Mouse (Mus musculus) hindbrain, postnatal 0 days (tissue): ENCODE data around the gene Tubg2. TPM values are rescaled to one million over a fixed set of nuclear protein-coding genes. Genes with fewer than 3 reads are reported as not detected.
A peak's percentile ranks its signal among the peaks of the same experiment; 100 is the strongest.

Experiments used
- ATAC-seq: fragments of 200-750 bp; cut with Nextera tagmentation; 2 replicates; pipeline ENCODE4 v1.8.0; 2017; ENCODE audit warnings: mild to moderate bottlenecking, moderate TSS enrichment, moderate library complexity
- DNase-seq: peaks from one replicate; pipeline ENCODE4 v3.0.0-alpha.2; 2015; ENCODE audit warnings: low spot score
- H3K27ac ChIP-seq: fragments of 300-500 bp; sonication (generic); 2 replicates; pipeline ENCODE4 v1.5.1; 2014; ENCODE audit warnings: mild to moderate bottlenecking
- H3K27me3 ChIP-seq: fragments of 300-500 bp; sonication (generic); 2 replicates; pipeline ENCODE4 v1.6.1; 2014; ENCODE audit warnings: low read length, mixed read lengths; ENCODE audit not compliant: insufficient read depth
- H3K36me3 ChIP-seq: fragments of 300-500 bp; sonication (generic); 2 replicates; pipeline ENCODE4 v1.6.1; 2014; ENCODE audit warnings: low read length, mixed read lengths; ENCODE audit not compliant: insufficient read depth
- H3K4me1 ChIP-seq: fragments of 300-500 bp; sonication (generic); 2 replicates; pipeline ENCODE4 v1.6.1; 2014; ENCODE audit warnings: antibody characterized with exemption, low read length, mixed read lengths; ENCODE audit not compliant: insufficient read depth
- H3K4me2 ChIP-seq: fragments of 300-500 bp; sonication (generic); 2 replicates; pipeline ENCODE4 v1.6.1; 2014; ENCODE audit warnings: low read depth, mild to moderate bottlenecking, low read length, moderate library complexity, mixed read lengths
- H3K4me3 ChIP-seq: fragments of 300-500 bp; sonication (generic); 2 replicates; pipeline ENCODE4 v1.5.1; 2014; ENCODE audit warnings: low read length
- H3K9ac ChIP-seq: fragments of 300-500 bp; sonication (generic); replicated peaks from 2 replicates; pipeline ENCODE4 v1.6.1; 2014; ENCODE audit warnings: mild to moderate bottlenecking, low read length, moderate library complexity, mixed read lengths
- H3K9me3 ChIP-seq: fragments of 300-500 bp; sonication (generic); 2 replicates; pipeline ENCODE4 v1.6.1; 2016; ENCODE audit warnings: low read length, mixed read lengths
- CTCF ChIP-seq: IDR thresholded peaks from 2 replicates; pipeline ENCODE4 v1.5.1; 2016; ENCODE audit warnings: antibody characterized with exemption, control low read depth, low read depth
- WGBS: fragments of 180-500 bp; shearing (Covaris S2); extraction: QIAGEN DNeasy Blood & Tissue Kit; methylation state at CpG from one replicate; pipeline ENCODE4 v1.1.7; 2014; 5-methylcytosine and 5-hydroxymethylcytosine counted together
- microRNA-seq, 2 experiments: library from miRNA; unstranded; fragments of <30 nt; microRNA quantifications; one replicate each; pipeline ENCODE4; 2016
- polyA plus RNA-seq: library from polyadenylated mRNA; unstranded; fragments of >200 nt; fragmentation: Nextera tagmentation; extraction: Ambion mirVana; gene quantifications from 2 replicates; pipeline ENCODE4 v1.2.1, GENCODE M21; 2015
- total RNA-seq: library from RNA; depleted of rRNA; stranded (reverse); fragments of >200 nt; gene quantifications from 2 replicates; pipeline ENCODE4 v1.2.3, GENCODE M21; 2014; rRNA removed

Gene Tubg2
- total and polyA plus RNA-seq, 2 experiments from 2014 or later = 29.7 to 62.8 TPM

- peaks cover 1% of the 10 kb centered on the region; the same call in 1 of the 2 replicates for H3K4me1 ChIP-seq
- no peaks in the 10 kb centered on the region for H3K9me3 ChIP-seq
- no peak for TF ChIP-seq CTCF
- DNase-seq (no peak), ATAC-seq (no peak)
- peaks cover 31% of the 10 kb centered on the region for H3K36me3 ChIP-seq
- no peak overlapping the region for H3K9ac ChIP-seq
- 95% methylated on average over 1 of the region's 1 CpGs for WGBS
- H3K27me3 ChIP-seq = no peaks in the 10 kb centered on the region
- no peak overlapping the region for H3K4me2 ChIP-seq
- H3K4me3 ChIP-seq = no peak overlapping the region
- H3K27ac ChIP-seq = no peak overlapping the region
These were observed 39.4 kb downstream of the Tubg2 start for GRCm38 (mm10) chr11:101195101-101195500.

DNA sequence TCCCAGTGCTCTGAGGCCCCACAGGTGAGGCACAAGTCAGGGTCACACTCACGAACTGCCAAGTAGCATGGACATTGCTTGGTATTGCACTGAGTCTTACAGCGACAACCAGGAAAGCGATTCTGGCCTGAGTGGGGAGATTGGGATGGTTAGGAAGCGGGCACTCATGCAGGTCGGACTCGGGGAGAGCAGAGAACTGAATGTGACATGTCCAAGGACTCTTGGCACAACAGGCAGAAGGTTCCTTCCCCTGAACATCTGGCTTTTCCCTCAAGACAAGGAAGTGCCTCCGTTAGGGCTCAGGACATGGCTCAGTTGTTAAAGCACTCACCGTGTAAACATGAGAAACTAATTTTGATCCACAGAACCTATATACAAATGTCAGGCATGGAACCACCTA is 39.9 kb downstream of the Tubg2 start:
- TF ChIP-seq CTCF = no peak
- H3K27ac ChIP-seq = no peak overlapping the region
- ATAC-seq (no peak), DNase-seq (no peak)
- no peaks in the 10 kb centered on the region for H3K9me3 ChIP-seq
- no peak overlapping the region for H3K4me2 ChIP-seq
- H3K4me1 ChIP-seq = no peaks in the 10 kb centered on the region
- peaks cover 34% of the 10 kb centered on the region for H3K36me3 ChIP-seq
- H3K9ac ChIP-seq = no peak overlapping the region
- no peak overlapping the region for H3K4me3 ChIP-seq
- WGBS = 86% methylated on average over 8 of the region's 8 CpGs
- no peaks in the 10 kb centered on the region for H3K27me3 ChIP-seq

DNA sequence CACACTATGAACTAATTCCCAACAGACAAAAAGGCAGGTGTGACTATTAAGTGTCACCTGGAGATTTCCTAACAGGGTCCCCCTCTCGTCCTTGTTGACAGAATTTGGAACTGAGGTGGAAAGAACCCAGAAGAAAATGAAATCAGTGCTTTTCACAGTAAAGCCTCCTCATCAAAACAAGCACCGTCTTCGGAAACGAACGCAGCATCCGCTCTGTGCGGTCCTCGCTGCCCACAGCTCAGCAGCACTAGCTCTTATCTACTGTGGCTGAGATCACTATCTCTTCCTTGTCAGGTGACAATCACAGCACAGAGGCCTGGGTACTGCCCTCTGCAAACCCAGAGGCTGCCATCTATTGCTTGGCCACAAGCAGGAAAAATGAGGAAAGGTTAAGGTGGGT is 40.5 kb downstream of the Tubg2 start:
- H3K9ac ChIP-seq = no peak overlapping the region
- no peak for ATAC-seq
- no peak for TF ChIP-seq CTCF
- no peaks in the 10 kb centered on the region for H3K4me1 ChIP-seq
- WGBS = 95% methylated on average over 8 of the region's 8 CpGs
- no peak for DNase-seq
- no peaks in the 10 kb centered on the region for H3K27me3 ChIP-seq
- H3K9me3 ChIP-seq = no peaks in the 10 kb centered on the region
- no peak overlapping the region for H3K4me2 ChIP-seq
- H3K36me3 ChIP-seq = peaks cover 34% of the 10 kb centered on the region
- H3K4me3 ChIP-seq = no peak overlapping the region
- no peak overlapping the region for H3K27ac ChIP-seq

GRCm38 (mm10) chr11:101199555-101199954 is 43.8 kb downstream of the Tubg2 start:
- ATAC-seq (no peak), DNase-seq (no peak)
- Histone ChIP-seq H3K4me2 (no peak overlapping the region), H3K36me3 (peaks cover 40% of the 10 kb centered on the region), H3K9ac (no peak overlapping the region), H3K4me1 (no peaks in the 10 kb centered on the region), H3K27me3 (no peaks in the 10 kb centered on the region), H3K9me3 (no peaks in the 10 kb centered on the region), H3K4me3 (no peak overlapping the region), H3K27ac (no peak overlapping the region)
- WGBS = 93% methylated on average over 3 of the region's 3 CpGs
- TF ChIP-seq CTCF = no peak

DNA sequence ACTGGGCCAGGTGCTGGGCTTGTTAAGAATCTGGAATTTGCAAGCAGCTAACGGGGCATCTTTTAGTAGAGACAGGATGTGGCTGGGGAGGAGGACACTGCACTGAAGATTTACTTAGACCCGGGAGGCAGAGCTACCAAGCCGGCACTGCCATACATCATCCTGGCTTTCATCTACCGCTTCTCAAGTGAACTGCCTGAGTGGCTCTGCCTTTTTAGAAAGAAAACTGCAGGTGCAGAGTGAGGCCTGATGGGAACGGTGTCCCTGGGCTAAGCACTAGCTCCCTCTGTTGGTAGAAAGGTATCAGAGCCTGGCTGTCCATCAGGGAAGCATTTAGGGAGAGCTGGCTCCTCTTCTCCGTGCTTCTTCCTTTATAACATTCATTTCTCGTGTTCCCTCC is 45.3 kb downstream of the Tubg2 start:
- no peaks in the 10 kb centered on the region for H3K27me3 ChIP-seq
- TF ChIP-seq CTCF = peak; percentile 91
- H3K9ac ChIP-seq = no peak overlapping the region
- ATAC-seq (peak; percentile 70), DNase-seq (peak; percentile 84)
- no peak overlapping the region for H3K27ac ChIP-seq
- H3K9me3 ChIP-seq = no peaks in the 10 kb centered on the region
- WGBS = 17% methylated on average over 7 of the region's 7 CpGs
- no peaks in the 10 kb centered on the region for H3K4me1 ChIP-seq
- H3K36me3 ChIP-seq = peaks cover 40% of the 10 kb centered on the region
- no peak overlapping the region for H3K4me3 ChIP-seq
- no peak overlapping the region for H3K4me2 ChIP-seq

Small RNA genes within 50 kb of the gene (microRNA-seq; reads per million reads assigned to microRNA genes)
- 0 reads per million in 2 experiments for gene Gm27626

Other genes with a start within 250 kb of the Tubg2 start
- 49.7 and 56.2 TPM in 2 replicates for gene Stat3, start 216.4 kb upstream of the Tubg2 start, total RNA-seq
- gene Stat3, start 216.4 kb upstream of the Tubg2 start, polyA plus RNA-seq = 41.4 and 43.4 TPM in 2 replicates
- 19.7 and 26.3 TPM in 2 replicates for gene Cavin1, start 185.0 kb upstream of the Tubg2 start, total RNA-seq
- 48.6 and 50.2 TPM in 2 replicates for gene Cavin1, start 185.0 kb upstream of the Tubg2 start, polyA plus RNA-seq
- 213 and 222 TPM in 2 replicates for gene Atp6v0a1, start 146.5 kb upstream of the Tubg2 start, total RNA-seq
- 162 and 181 TPM in 2 replicates for gene Atp6v0a1, start 146.5 kb upstream of the Tubg2 start, polyA plus RNA-seq
- 23.1 and 23.8 TPM in 2 replicates for gene Naglu, start 85.9 kb upstream of the Tubg2 start, total RNA-seq
- gene Naglu, start 85.9 kb upstream of the Tubg2 start, polyA plus RNA-seq = 15.3 and 17.0 TPM in 2 replicates
- 0.16 and 0.22 TPM in 2 replicates for gene Hsd17b1, start 77.5 kb upstream of the Tubg2 start, total RNA-seq
- gene Hsd17b1, start 77.5 kb upstream of the Tubg2 start, polyA plus RNA-seq = not detected in 2 replicates
- gene Coasy, start 73.3 kb upstream of the Tubg2 start, total RNA-seq = 45.7 and 53.2 TPM in 2 replicates
- 34.5 and 35.1 TPM in 2 replicates for gene Coasy, start 73.3 kb upstream of the Tubg2 start, polyA plus RNA-seq
- 42.2 and 75.2 TPM in 2 replicates for gene Mlx, start 68.6 kb upstream of the Tubg2 start, total RNA-seq
- gene Mlx, start 68.6 kb upstream of the Tubg2 start, polyA plus RNA-seq = 58.3 and 61.0 TPM in 2 replicates
- gene Psmc3ip, start 60.5 kb upstream of the Tubg2 start, total RNA-seq = 2.9 and 5.5 TPM in 2 replicates
- 16.3 and 17.5 TPM in 2 replicates for gene Psmc3ip, start 60.5 kb upstream of the Tubg2 start, polyA plus RNA-seq
- gene Retreg3, start 36.0 kb upstream of the Tubg2 start, total RNA-seq = 56.8 and 68.4 TPM in 2 replicates
- 23.4 and 24.7 TPM in 2 replicates for gene Retreg3, start 36.0 kb upstream of the Tubg2 start, polyA plus RNA-seq
- 59.3 and 68.3 TPM in 2 replicates for gene Tubg1, start 36.0 kb upstream of the Tubg2 start, total RNA-seq
- gene Tubg1, start 36.0 kb upstream of the Tubg2 start, polyA plus RNA-seq = 71.5 and 72.8 TPM in 2 replicates
- gene Cntnap1, start 14.6 kb downstream of the Tubg2 start, total RNA-seq = 25.4 and 28.9 TPM in 2 replicates
- 5.8 and 6.5 TPM in 2 replicates for gene Cntnap1, start 14.6 kb downstream of the Tubg2 start, polyA plus RNA-seq
- gene Plekhh3, start 15.4 kb downstream of the Tubg2 start, total RNA-seq = 26.7 and 32.3 TPM in 2 replicates
- 8.8 TPM in 2 replicates for gene Plekhh3, start 15.4 kb downstream of the Tubg2 start, polyA plus RNA-seq
- gene Ccr10, start 19.5 kb downstream of the Tubg2 start, total RNA-seq = 0.16 and 0.43 TPM in 2 replicates
- 0.88 and 1.0 TPM in 2 replicates for gene Ccr10, start 19.5 kb downstream of the Tubg2 start, polyA plus RNA-seq
- gene Ezh1, start 70.6 kb downstream of the Tubg2 start, total RNA-seq = 26.7 and 27.6 TPM in 2 replicates
- gene Ezh1, start 70.6 kb downstream of the Tubg2 start, polyA plus RNA-seq = 20.1 and 22.2 TPM in 2 replicates
- gene Ramp2, start 90.1 kb downstream of the Tubg2 start, total RNA-seq = 66.1 and 72.7 TPM in 2 replicates
- 108 and 111 TPM in 2 replicates for gene Ramp2, start 90.1 kb downstream of the Tubg2 start, polyA plus RNA-seq
- gene Vps25, start 97.8 kb downstream of the Tubg2 start, total RNA-seq = 66.1 and 82.1 TPM in 2 replicates
- 134 and 137 TPM in 2 replicates for gene Vps25, start 97.8 kb downstream of the Tubg2 start, polyA plus RNA-seq
- 1.5 and 2.5 TPM in 2 replicates for gene Wnk4, start 104.7 kb downstream of the Tubg2 start, total RNA-seq
- 6.5 and 8.0 TPM in 2 replicates for gene Wnk4, start 104.7 kb downstream of the Tubg2 start, polyA plus RNA-seq
- gene Cntd1, start 123.1 kb downstream of the Tubg2 start, total RNA-seq = 0.10 TPM in 1 of 2 replicates, not detected in the other
- 0.66 and 0.89 TPM in 2 replicates for gene Cntd1, start 123.1 kb downstream of the Tubg2 start, polyA plus RNA-seq
- 146 and 154 TPM in 2 replicates for gene Coa3, start 123.2 kb downstream of the Tubg2 start, total RNA-seq
- gene Coa3, start 123.2 kb downstream of the Tubg2 start, polyA plus RNA-seq = 214 and 225 TPM in 2 replicates
- gene Becn1, start 146.4 kb downstream of the Tubg2 start, total RNA-seq = 71.1 and 95.3 TPM in 2 replicates
- 140 and 145 TPM in 2 replicates for gene Becn1, start 146.4 kb downstream of the Tubg2 start, polyA plus RNA-seq
- 68.3 and 71.1 TPM in 2 replicates for gene Psme3, start 160.3 kb downstream of the Tubg2 start, total RNA-seq
- 78.2 and 83.9 TPM in 2 replicates for gene Psme3, start 160.3 kb downstream of the Tubg2 start, polyA plus RNA-seq
- gene Aoc2, start 169.2 kb downstream of the Tubg2 start, total RNA-seq = 3.8 and 4.1 TPM in 2 replicates
- 0.59 and 0.63 TPM in 2 replicates for gene Aoc2, start 169.2 kb downstream of the Tubg2 start, polyA plus RNA-seq
- gene Aoc3, start 174.7 kb downstream of the Tubg2 start, total RNA-seq = 0.36 and 0.47 TPM in 2 replicates
- gene Aoc3, start 174.7 kb downstream of the Tubg2 start, polyA plus RNA-seq = 0.10 and 0.16 TPM in 2 replicates
- gene G6pc, start 211.7 kb downstream of the Tubg2 start, total RNA-seq = 0.26 TPM in 1 of 2 replicates, not detected in the other
- not detected in 2 replicates for gene G6pc, start 211.7 kb downstream of the Tubg2 start, polyA plus RNA-seq